Mouse (Mus musculus): Measurements from ENCODE around the gene Klhdc3.
A peak's percentile ranks its signal among the peaks of the same experiment; 100 is the strongest.

The Klhdc3 gene

DNA sequence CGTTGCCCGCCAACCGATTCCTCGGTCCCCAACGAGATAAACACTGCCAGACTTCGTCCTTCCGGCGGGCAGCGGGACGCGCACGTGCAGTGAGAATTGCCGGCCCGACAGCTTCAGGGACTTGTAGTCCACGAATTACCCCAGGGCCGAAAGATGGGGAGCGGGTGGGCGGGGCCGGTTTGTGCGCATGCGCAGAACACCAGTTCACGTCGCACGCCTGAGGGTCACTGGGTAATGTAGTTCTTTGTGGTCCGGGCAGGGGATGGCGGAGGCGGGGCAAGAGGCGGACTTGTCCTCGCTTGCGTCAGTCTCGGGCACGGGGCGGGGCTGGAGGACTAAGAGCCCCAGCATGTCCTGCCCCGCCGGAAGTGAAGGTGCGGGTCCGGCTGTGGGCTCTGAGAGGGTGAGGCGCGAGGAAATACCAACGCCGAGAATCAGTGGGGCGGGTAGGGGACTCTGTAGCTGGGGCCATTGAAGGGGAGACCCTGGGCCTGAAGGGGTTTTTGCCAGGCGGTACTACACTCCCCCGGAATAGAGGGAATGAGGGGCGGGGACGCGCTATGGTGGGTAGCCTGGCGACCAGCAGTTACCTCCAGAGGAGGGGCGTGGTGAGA is at the start of gene Klhdc3:
TSS of gene Klhdc3 (minus strand) at position 155 of the 614 bp plus-strand sequence.
- DNase-seq = peak; percentile 96 to 97

DNA sequence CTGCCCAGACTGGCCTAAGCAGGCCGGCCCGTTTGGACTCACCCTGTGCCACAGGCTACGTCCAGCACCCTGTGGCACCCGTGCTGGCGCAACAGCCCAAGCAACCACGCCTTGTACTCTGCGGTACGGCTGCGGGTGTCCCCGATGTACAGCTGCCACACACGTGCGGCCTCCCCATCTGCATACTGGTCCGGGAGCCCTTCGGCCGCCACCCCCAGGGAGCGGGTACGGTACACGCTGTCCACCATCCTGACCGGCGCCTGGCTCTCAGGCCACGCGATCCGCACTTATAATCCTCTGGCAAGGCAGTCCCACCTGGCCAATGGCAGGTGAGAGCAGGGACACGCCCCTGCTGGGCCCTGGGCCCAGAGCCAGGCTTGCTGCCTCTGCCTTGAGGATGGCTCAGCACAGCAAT is 48.2 kb upstream of the Klhdc3 start, which contains the start of gene Gnmt:
TSS of gene Gnmt (minus strand) at position 265 of the 415 bp plus-strand sequence.
- no peak for DNase-seq

DNA sequence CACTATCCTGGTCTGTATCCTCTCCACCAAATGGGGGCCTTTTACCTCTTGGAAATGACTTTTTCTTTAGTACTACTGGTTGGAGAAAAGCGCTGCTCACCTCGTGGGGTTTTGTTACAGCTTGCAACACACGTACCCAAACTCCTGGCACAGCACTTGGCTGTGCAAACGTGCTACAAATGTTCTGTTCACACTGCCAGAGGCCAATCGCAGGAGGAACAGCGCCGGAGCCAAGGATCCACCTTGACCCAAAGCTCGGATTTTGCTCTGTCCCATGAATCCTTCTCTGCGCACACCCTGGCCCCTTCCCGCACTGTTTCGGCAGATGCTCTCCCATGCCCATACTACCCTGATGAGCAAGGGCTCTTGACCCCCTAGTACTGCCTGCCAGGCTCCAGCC is 47.8 kb upstream of the Klhdc3 start:
- no peak for DNase-seq

DNA sequence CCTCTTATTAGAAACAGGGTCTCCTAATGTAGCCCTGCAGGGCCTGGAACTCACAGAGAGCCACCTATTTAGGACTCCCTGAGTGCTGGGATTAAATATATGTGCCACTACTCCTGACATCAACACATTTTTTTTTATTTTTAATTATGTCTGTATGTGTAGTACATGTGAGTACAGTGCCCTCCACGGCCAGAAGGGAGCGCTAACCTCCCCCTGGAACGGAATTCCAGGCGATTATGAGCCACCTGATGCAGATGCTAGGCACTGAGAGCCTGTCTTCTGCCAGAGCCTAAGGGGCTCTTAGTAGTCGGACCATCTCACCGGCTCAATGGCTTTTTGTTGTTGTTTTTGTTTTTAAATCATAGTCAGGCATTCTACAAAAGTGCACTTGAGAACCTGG is 47.3 kb upstream of the Klhdc3 start:
- no peak for DNase-seq

DNA sequence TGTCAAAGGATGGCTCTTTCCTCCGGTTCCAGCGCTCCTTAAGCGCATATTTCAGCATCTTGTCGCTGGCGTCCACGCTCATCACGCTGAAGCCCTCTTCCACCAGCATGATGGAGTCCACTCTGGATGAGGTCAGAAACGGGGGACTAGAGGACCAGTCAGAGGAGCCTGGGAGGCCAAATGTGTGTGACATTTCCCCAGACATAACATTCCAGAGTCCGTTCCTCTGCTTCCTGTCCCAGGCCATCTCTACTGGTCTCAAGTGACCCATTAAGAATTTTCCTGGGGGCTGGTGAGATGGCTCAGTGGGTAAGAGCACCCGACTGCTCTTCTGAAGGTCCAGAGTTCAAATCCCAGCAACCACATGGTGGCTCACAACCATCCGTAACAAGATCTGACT is 46.6 kb upstream of the Klhdc3 start:
- no peak for DNase-seq

DNA sequence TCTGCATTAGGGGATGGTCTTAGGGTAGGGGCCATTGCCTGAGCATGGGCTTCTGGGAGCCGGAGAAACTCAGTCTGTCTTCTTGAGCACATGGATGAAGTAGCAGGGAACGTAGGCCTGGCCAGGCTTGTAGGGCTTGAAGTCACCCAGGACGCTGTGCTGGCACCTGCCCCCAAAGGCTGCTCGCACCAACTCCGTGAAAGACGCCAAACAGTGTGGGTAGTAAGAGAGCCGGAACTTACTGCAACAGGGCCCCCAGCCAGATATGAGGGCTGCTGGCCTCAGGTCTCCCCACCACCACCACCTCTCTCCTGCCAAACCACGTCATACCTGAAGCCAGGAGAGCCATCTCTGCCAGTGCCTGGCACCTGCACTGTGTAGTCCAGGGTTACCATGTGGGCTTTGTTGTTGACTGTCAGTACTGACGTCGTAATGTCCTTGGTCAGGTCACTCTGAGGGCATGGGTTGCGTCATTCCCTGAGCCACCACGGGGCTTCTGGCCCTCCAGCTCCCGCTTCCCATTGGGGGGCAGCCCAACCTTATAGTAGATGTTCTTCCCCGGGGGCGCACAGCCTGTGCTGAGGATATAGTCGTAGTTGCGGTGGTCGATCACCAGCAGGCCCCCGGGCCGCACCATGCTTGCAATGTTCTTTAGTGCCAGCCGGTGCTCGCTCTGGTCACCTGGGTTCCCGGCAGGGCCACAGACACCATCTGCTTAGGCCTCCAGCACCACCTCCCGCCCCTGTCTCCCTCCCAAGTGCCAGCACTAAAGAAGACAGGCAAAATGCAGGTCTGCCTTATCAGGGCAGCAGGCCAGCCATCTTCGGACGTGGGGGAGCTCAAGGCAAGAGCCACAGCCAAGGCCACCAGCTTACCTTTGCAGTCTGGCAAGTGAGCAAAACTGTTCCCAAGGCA is 45.3 kb upstream of the Klhdc3 start:
- DNase-seq = no peak

DNA sequence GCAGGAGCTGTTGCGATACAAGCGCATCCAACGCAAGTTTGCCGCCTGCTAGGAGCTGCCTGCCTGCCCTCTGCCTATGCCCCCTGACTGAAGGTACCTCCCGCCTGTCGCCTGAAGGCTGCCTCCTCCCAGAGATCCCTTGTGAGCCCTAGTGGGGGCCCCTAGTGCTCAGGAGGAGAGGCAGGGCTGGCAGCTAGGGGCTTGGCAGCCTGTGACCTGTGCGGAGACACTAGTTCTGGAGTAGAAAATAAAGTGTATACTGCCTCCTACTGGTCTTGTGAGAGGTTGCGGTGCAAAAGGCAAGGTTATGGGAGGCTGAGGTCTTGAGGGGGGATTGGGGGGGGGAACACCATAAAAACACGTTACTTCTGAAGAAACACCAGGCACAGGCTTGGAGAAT is 44.6 kb upstream of the Klhdc3 start:
- DNase-seq = peak in 1 of 2 experiments; percentile 47

DNA sequence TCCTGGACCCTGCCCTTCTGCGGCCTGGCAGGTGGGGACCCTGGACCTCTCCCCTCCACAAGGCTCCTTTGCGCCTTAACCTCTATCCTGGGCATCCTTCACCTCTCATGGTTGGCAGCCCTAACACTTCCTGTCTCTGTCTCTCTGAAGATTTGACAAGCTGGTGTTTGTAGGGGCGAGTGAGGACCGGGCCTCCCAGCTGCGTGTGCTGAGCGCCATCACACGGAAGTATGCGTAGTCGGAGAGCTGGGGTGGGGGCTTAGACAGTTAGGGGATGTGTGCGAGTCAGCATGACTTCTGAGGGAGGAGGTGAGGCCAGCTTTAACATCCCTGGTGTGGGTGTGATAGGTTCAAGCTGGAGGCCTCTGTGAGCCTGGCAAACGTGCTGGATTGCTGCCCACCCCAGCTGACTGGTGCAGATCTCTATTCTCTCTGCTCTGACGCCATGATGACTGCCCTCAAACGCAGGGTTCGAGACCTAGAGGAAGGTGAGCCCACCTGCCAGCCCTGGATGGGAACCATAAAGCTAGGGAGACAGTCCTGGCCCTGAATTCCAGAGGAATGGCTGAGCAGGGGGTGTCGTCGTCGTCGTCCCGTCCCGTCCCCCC is 43.9 kb upstream of the Klhdc3 start:
- no peak for DNase-seq

DNA sequence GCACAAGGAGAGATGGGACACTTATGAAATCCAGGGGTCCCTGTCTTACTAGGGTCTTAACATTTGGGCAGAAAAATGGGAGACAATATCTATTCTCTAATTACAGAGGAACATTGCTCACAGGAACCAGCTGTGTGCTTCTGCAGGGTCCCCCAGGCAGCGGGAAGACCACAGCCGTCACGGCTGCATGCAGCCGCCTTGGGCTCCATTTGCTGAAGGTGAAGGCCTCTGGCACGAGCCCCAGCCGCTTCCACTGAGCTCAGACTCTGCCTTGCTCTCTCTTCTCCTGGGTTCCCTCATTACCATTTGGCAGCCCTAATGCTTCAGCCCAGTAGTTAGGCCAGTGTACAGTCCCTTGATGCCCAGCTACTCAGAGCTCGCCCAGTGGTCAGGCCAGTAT is 40.4 kb upstream of the Klhdc3 start:
- DNase-seq = no peak

DNA sequence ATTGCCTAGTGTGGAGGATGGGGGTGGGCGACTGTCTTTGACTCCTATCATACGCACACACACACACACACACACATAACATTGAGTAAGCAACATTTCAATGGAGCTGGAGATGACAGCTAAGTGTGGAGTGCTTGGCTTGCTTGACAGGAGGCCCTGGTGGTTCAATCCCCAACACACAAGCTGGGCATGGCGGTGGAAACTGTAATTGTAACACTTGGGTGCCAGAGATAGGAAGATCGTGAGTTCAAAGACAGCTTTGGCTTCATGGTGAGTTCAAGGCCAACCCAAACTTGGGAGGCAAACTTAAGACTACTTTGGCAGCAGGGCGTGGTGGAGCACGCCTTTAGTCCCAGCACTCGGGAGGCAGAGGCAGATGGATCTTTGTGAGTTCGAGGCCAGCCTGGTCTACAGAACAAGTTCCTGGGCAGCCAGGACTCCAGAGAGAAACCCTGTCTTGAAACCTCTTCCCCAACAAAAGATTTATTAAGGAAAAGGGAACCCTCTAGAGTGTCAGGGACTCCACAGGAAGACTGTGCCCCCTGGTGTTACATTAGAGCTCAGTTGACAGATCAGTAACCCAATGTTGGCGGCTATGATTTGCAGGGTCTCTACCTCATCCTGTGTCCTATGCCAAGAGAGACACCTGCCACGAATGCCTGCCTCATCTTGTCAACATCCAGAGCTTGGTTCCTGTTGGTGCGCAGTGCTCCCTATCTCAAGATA is 34.2 kb upstream of the Klhdc3 start:
- DNase-seq = no peak

DNA sequence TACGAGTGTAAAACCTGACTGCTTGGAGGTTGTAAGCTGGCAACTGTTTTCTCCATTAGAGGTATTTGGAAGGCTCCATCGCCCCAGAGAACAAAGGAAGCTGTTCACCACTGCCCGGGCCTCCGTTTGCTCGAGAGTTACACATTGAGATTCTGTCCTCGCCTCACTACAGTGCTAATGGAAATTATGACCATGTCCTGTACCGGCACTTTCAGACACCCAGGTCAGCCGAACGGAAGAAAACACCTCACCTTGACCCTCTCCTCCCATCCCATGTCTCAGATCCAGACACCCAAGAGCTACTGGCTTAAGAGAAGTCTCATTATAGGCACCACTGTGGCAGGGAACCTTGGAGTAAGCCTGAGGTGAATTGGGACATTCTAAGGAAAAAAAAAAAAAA is 33.1 kb upstream of the Klhdc3 start:
- DNase-seq = no peak

DNA sequence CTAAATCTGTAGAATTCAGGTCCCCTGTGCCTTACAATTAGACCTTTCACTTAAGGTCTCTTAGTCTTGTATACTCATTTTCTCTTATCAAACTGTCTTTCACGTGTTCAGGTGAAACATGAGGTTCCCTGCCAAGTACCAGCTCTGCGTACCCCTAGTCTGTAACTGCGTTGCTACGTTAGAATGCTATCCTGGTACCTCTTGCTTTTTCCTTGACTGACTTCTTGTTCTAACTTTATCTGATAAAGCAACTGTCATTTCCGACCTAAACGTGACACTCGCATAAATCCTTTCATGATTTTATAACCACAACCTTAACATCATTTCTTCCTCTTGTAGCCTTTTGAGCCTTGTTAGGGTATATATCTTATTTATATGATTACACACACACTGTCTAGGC is 31.7 kb upstream of the Klhdc3 start:
- DNase-seq = no peak

DNA sequence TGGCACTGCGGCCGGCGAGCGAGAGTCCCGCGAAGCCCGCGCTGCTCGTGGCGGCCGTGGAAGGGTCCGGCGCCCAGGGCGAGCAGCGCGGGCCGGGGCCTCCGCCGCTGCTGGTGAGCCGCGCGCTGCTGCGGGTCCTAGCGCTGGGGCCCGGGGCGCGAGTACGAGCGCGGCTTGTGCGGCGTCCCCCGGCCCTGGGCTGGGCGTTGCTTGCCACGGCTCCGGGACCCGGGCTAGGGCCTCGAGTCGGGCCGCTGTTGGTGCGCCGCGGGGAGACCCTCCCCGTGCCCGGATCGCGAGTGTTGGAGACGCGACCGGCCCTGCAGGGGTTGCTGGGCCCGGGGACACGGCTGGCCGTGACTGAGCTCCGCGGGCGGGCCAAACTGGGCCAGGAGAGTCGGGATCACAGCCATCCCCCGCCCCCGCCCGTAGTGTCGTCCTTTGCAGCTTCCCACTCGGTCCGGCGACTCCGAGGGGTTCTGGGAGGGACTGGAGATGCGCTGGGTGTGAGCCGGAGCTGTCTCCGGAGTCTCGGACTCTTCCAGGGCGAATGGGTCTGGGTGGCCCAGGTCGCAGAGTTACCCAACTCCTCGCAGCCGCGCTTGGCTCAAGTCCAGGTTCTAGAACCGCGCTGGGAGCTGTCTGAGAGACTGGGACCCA is 31.0 kb upstream of the Klhdc3 start:
- peak in 1 of 2 experiments; percentile 38 for DNase-seq

DNA sequence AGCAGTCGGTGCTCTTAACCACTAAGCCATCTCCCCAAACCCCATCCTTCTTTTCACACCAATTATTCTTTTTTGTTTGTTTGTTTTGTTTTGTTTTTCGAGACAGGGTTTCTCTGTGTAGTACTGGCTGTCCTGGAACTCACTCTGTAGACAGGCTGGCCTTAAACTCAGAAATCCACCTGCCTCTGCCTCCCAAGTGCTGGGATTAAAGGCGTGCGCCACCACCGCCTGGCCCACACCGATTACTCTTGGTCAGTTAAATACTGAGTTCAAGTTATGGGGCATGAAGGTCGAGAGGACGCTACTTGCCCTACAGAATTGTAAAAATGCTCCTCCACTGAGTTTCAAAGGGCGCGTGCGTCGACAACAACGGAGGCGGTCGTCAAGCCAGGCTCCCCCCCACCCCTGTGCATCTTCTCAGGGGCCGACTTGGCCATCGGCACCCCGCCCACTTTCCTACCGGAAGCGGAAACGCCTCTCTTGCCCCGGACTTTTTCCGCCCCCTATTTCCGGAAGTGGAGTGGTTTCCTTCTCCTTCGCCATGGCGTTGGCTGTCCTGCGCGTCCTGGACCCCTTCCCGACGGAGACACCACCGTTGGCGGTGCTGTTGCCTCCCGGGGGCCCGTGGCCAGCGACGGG is 30.4 kb upstream of the Klhdc3 start, which contains the start of gene Pex6:
TSS of gene Pex6 (plus strand) at position 505 of the 639 bp plus-strand sequence.
- DNase-seq = peak; percentile 86 to 89

DNA sequence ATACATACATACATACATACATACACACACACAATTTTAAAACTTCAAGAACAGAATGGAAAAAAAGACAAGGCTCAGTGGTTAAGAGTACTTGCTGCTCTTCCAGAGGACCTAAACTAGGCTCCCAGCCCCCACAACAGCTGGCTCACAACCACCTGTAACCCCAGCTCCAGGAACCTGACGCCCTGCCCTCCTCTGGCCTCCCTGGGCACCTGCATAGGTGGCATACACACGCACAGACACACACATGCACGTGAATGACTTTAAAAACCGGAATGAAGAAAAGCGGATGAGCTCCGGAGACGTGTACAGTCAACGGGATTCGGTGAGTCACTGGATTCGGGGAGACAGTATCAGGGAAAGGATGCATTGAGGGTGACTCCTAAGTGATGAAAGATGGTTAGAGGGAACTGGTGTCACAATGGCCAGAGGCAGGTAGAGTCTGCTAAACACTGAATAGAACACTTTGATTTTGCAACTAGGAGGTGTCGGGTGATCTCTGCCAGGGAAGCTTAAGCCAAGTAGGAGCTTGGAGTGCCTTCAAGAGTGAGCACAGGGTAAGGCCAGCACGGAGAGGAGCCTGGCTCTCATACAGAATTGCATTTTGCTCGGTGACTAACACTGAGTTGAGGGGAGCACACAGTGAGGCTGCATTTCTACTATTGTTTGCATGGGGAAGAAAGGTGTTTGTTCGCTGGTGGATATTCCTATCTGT is 25.8 kb upstream of the Klhdc3 start:
- DNase-seq = no peak

DNA sequence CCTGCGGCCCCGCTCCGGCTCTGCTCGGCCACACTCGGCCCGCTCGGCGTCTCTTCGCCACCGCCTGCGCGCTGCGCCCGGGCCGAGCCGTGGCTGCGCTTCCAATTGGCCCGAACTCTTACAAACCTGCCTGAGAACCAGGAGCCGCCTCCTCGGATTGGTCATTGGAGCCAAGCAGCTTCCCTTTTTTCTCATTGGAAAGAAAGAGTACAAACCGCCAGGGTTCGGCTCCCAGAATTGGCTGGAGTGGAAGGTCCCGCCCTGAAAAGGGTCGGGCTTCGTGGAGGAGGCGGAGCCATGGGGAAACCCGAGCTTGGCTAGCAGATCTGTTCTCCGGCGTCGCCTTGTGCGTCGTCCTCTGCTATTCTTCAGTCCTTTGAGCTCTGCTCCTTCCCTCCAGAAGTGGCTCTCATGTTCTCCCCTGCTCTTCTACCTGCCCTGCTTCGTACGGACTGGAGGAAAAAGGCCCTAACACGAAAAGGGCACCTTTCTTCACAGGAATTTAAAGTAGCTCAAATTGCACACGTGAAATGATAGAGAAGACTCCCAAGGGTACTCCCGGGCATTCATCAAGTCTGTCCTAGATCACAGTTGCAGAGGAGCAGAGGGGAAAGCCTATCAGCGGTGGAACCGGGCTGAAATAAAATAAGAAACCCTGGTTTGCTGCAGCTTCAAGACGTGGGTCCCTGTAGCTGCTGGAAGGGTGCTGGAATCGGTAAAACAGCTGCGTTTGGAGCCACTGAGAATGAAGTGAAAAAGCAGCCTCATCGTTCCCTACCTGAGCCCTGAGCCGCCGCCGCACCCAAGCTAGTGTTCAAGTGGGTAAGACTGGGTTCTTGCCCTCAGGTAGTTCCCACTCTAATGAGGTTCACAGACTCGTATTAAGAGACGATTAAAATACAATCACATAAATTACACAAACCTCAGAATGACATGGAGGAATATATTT is 24.4 kb upstream of the Klhdc3 start, which contains the start of gene Ppp2r5d:
TSS of gene Ppp2r5d (minus strand) at position 225 of the 949 bp plus-strand sequence.
- peak; percentile 95 to 97 for DNase-seq

DNA sequence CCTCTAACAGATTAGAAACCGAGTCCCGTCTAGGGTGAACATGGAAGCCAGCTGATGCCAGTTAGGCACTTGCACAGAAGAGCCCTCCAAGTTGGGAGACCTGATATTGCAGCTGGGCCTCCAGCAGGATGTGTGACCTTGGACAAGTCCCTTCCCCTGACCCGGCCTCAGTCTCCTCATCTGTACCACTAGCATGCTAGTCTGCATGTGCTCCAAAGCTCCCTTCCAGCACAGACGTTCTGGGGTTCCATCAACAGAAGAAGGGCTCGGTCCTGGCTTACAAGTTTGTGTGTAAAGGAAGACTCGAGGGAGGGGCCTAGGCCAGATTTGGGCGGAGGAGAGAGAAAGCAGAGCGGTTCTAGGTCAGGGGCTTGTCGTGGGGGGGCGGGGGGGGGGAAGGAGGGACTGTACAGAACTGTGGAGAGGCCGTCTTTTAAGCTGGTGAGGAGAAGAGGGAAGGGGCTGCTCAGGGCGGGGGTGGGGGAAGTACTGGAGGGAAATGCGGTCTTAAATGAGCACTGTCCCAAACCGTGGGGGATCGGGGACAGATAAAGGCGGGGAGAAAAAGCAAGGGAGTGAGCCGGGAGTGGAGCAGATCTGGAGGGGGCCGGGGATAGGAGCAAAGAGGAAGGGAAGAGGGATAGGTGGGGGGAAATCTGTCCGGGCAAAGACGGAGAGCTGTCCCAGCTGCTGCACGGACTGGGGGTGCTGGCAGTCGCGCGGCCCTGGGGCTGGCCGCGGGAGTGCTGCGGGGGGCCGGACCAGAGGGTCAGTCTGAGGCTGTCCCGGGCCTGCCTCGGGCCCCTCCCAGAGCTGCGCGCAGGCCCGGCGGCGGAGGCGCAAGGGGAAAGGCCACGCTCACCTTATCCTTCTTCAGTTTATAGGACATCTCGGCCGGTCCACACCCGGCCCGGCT is 23.5 kb upstream of the Klhdc3 start:
- DNase-seq = no peak

DNA sequence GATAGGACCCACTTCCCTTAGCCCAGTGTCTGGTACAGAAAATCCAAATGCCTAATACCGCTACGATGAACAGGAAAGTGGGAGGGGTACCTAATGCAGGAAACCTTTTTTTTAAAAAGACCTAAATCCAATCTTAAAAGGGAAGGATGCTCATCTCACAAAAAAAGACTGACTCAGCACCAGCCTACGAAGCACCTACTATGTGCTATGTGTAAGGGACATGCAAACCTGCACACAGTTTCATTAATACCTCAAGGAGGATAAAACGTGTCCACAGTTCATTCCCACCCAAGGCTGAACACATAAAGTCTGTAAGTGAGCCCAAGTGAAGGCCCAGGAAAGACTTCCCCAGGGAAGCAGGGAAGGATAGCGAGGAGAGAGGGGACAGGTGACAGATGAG is 21.8 kb upstream of the Klhdc3 start:
- DNase-seq = no peak

DNA sequence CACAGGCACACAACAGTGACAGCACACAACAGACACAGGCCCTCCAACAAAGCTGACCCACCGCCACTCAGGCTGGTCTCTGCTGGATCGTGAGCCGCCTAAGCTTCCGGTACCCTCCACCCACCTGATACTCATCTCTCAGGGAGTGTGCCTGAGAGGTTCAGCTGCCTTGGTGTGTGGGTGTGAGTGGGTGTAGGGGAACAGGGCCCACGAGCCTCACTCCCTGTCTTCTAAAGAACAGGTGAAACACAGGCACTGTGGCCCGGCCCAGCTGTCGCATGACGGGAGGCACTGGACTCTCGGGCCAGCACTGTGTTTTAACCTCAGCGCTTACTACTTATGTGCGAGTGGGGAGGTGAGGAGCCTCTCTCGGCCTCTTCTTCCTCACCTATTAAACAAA is 21.4 kb upstream of the Klhdc3 start:
- DNase-seq = no peak
